Mouse (Mus musculus): ENCODE results near the gene Exosc10. TPM values are rescaled to one million over a fixed set of nuclear protein-coding genes. Genes with fewer than 3 reads are reported as not detected.

The Exosc10 gene
- 69.1 and 70.6 TPM in 2 replicates for total RNA-seq (2014; fragmentation: Nextera tagmentation)
- total RNA-seq (2017), result 54.7 and 66.6 TPM in 2 replicates

GRCm38 (mm10) chr4:148558297-148559000 is at the start of gene Exosc10:
Gene Exosc10 (plus strand): TSS chr4:148558429.
- peak; percentile 89 for ATAC-seq (replicated peaks; ENCODE audit: low FRiP score, low TSS enrichment, poor library complexity, severe bottlenecking)

- 0 out of 2 replicates have a peak, but pooled peaks have one; percentile 23 for ATAC-seq (replicated peaks; ENCODE audit: low FRiP score, low TSS enrichment, poor library complexity, severe bottlenecking)
These were observed 48.7 kb upstream of the Exosc10 start for GRCm38 (mm10) chr4:148509450-148510084.

DNA sequence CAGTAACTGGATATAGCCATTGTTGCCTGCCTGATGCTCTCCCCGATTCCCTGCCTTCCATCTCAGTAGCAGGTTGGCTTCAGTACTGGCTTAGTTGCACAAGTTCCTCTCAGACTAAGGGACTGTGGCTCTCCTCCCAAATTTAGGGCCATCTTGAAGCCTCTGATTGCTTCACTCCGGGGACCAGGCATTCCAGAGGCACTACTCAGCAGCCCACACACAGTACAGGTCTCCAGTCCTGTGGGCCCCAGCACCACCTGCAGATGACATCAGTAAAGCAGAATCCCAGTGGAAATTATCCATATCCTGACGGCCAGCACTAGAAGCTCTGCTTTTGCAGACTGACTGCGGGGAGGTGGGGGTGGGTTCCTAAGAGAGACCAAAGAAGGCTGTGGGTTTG is 47.5 kb upstream of the Exosc10 start:
- no peak for ATAC-seq (replicated peaks; ENCODE audit: low FRiP score, low TSS enrichment, poor library complexity, severe bottlenecking)

- ATAC-seq (replicated peaks; ENCODE audit: low FRiP score, low TSS enrichment, poor library complexity, severe bottlenecking), result no peak
These were observed 46.9 kb upstream of the Exosc10 start for GRCm38 (mm10) chr4:148511334-148511733.

- ATAC-seq (replicated peaks; ENCODE audit: low FRiP score, low TSS enrichment, poor library complexity, severe bottlenecking), result no peak
These were observed 45.1 kb upstream of the Exosc10 start for GRCm38 (mm10) chr4:148513021-148513559.

DNA sequence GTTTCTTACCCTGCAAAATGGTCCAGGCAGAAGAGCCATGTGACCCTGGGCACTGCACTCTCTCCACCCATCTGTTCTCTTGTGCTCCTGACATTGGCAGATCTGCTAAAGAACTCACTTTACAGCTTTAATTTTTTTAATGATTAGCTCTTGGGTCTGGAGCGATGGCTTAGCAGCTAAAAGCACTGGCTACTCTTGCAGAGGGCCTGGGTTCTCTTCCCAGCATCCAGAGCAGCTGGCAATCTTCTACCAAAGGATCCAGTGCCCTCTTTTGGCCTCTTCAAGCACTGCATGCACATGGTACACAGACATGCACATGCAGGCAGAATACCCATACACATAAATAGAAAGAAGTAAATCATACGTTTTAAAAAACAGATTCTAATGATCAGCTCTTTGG is 42.9 kb upstream of the Exosc10 start:
- 0 out of 2 replicates have a peak, but pooled peaks have one; percentile 45 for ATAC-seq (replicated peaks; ENCODE audit: low FRiP score, low TSS enrichment, poor library complexity, severe bottlenecking)

GRCm38 (mm10) chr4:148517809-148518208 is 40.4 kb upstream of the Exosc10 start:
- no peak for ATAC-seq (replicated peaks; ENCODE audit: low FRiP score, low TSS enrichment, poor library complexity, severe bottlenecking)

DNA sequence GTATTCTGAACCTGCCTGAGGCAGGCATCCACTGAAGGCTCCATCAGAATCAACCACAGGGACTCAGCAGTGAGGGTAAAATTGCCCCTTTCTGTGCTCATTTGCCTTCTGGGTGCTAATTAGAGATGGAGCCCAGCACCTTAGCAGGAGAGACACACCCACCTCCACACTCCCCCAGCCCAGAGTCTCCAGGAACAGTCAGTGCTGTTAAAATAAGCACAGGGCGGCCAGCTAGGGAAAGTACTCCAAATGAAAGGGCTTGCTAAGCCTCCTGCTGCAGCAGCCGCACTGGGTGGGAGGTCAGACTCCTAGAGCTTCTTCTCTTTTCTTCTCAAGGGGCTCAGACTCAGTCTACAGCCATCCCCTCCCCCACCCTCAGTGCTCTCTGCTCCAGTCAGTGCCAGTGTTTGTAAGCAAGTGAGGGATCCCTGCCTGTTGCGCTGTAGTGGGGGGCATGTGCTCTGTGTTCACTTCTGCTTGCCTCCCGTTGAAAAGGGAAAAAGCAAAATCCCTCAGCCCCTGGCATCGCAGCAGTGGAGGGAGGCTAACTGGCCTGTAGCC is 39.9 kb upstream of the Exosc10 start:
- ATAC-seq (replicated peaks; ENCODE audit: low FRiP score, low TSS enrichment, poor library complexity, severe bottlenecking), result no peak

DNA sequence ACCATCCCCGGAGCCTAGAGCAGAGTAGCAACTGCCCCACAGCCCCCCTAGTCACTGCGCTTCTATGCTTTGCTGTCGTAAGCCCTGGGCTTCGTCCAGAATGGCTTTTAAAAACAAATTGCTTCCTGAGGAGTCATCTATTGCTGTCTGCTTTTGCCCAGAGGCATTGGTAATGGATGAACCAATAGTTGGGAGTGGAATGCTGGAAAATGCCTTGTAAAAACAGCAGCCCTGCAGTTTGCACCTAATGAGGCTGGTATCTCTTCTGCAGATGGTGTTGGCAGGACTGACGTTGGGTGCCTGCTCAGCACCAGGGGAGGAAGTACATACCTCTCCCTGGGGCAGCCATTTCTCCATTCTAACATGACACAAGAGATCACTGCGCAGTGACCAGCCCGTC is 34.7 kb upstream of the Exosc10 start:
- no peak for ATAC-seq (replicated peaks; ENCODE audit: low FRiP score, low TSS enrichment, poor library complexity, severe bottlenecking)

- ATAC-seq (replicated peaks; ENCODE audit: low FRiP score, low TSS enrichment, poor library complexity, severe bottlenecking), result no peak
These were observed 30.9 kb upstream of the Exosc10 start for GRCm38 (mm10) chr4:148527158-148527910.

- no peak for ATAC-seq (replicated peaks; ENCODE audit: low FRiP score, low TSS enrichment, poor library complexity, severe bottlenecking)
These were observed 27.9 kb upstream of the Exosc10 start for GRCm38 (mm10) chr4:148530351-148530750.

GRCm38 (mm10) chr4:148530778-148531177 is 27.5 kb upstream of the Exosc10 start:
- ATAC-seq (replicated peaks; ENCODE audit: low FRiP score, low TSS enrichment, poor library complexity, severe bottlenecking), result no peak

- ATAC-seq (replicated peaks; ENCODE audit: low FRiP score, low TSS enrichment, poor library complexity, severe bottlenecking), result no peak
These were observed 26.9 kb upstream of the Exosc10 start for GRCm38 (mm10) chr4:148531341-148531740.

DNA sequence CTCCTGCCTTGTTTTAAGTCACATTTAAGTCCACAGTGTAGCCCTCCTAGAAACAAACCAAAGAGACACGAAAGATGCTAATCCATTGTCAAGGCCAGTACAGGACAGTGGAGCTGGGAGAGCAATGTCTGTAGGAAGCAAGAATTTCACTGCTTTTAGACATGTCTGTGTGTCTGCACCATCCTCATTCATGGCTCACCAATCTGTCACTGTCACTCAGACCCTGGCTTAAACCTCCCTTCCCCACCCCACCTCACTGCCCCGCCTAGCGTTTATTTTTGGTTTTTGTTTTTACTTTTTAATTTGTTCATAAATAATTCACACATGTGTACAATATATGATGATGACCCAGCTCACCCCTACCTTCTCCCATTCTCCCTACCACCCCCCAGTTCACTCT is 25.7 kb upstream of the Exosc10 start:
- no peak for ATAC-seq (replicated peaks; ENCODE audit: low FRiP score, low TSS enrichment, poor library complexity, severe bottlenecking)

- ATAC-seq (replicated peaks; ENCODE audit: low FRiP score, low TSS enrichment, poor library complexity, severe bottlenecking), result no peak
These were observed 24.5 kb upstream of the Exosc10 start for GRCm38 (mm10) chr4:148533613-148534328.

GRCm38 (mm10) chr4:148535876-148536275 is 22.4 kb upstream of the Exosc10 start:
- ATAC-seq (replicated peaks; ENCODE audit: low FRiP score, low TSS enrichment, poor library complexity, severe bottlenecking), result no peak

DNA sequence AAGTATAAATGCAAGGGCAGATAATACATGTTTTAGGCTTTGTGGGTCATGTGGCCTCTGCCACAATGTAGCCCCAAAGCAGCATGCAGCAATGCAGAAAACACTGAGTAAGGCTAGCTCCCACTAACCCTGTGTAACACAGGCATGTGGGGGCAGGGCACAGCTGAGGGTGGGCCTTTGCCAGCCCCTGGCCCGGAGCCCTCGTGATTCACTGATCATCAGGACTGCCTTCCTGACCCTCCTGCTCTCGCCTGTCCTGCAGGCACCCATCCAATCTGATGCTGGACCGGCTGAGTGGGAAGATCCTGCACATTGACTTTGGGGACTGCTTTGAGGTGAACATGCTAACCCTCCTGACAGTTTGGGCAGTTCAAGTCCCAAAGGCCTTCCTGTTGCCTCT is 9.1 kb upstream of the Exosc10 start:
- ATAC-seq (replicated peaks; ENCODE audit: low FRiP score, low TSS enrichment, poor library complexity, severe bottlenecking), result no peak

DNA sequence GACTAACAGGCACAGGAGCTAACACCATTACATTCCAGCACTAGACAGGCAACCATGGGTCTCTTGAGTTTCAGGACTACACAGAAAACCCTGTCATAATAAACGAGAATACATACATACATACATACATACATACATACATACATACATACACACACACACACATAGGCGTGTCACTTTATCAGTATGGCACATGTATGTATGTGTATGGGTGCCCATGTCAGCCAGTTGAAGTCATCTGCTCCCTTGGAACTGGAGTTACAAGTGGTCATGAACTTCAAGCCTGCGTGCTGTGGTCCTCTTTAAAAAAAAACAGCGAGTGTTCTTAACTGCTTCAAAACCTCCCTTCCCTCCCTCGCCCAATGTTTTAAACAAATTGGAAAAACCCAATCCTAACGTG is 463 bp upstream of the Exosc10 start:
- 0 out of 2 replicates have a peak, but pooled peaks have one; percentile 28 for ATAC-seq (replicated peaks; ENCODE audit: low FRiP score, low TSS enrichment, poor library complexity, severe bottlenecking)

DNA sequence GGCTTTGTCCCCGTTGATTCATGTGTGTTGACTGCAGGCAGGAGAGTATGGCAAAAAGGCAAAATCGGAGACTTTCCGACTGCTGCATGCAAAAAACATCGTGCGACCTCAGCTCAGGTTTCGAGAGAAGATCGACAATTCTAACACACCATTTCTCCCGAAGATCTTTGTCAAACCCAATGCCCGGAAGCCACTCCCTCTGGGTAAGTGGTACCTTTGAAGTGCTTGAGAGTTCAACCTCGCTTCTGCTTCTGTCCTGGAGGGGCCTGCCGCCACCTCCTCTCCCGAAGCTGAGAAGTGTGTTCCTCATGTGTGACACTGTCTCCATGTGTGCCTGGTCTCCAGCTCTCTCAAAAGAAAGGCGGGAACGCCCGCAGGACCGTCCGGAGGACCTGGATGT is 4.4 kb downstream of the Exosc10 start:
- no peak for ATAC-seq (replicated peaks; ENCODE audit: low FRiP score, low TSS enrichment, poor library complexity, severe bottlenecking)
